Mouse (Mus musculus) neural tube, embryonic 12.5 days (tissue): Measurements from ENCODE around the gene Gopc. TPM values are rescaled to one million over a fixed set of nuclear protein-coding genes. Genes with fewer than 3 reads are reported as not detected.

ENCODE experiments used
- ATAC-seq: fragments of 200-750 bp; cut with Nextera tagmentation; 2 replicates; pipeline ENCODE4 v1.8.0; 2017; ENCODE audit warnings: low read depth, mild to moderate bottlenecking, moderate TSS enrichment, moderate library complexity; ENCODE audit not compliant: low FRiP score
- H3K27ac ChIP-seq: fragments of 300-500 bp; sonication (generic); 2 replicates; pipeline ENCODE4 v1.5.1; 2016
- H3K27me3 ChIP-seq: fragments of 300-500 bp; sonication (generic); replicated peaks from 2 replicates; pipeline ENCODE4 v1.6.1; 2016; ENCODE audit warnings: mild to moderate bottlenecking
- H3K36me3 ChIP-seq: fragments of 300-500 bp; sonication (generic); 2 replicates; pipeline ENCODE4 v1.6.1; 2016; ENCODE audit warnings: mild to moderate bottlenecking
- H3K4me1 ChIP-seq: fragments of 300-500 bp; sonication (generic); 2 replicates; pipeline ENCODE4 v1.6.1; 2016
- H3K4me2 ChIP-seq: fragments of 300-500 bp; sonication (generic); replicated peaks from 2 replicates; pipeline ENCODE4 v1.6.1; 2016; ENCODE audit warnings: mild to moderate bottlenecking
- H3K4me3 ChIP-seq: fragments of 300-500 bp; sonication (generic); 2 replicates; pipeline ENCODE4 v1.5.1; 2016
- H3K9ac ChIP-seq: fragments of 300-500 bp; sonication (generic); 2 replicates; pipeline ENCODE4 v1.6.1; 2016; ENCODE audit warnings: mild to moderate bottlenecking
- H3K9me3 ChIP-seq: fragments of 300-500 bp; sonication (generic); 2 replicates; pipeline ENCODE4 v1.6.1; 2016; ENCODE audit warnings: mild to moderate bottlenecking
- WGBS: fragments of 180-500 bp; shearing (Covaris S2); methylation state at CpG from one replicate; pipeline ENCODE4 v1.1.7; 2016; 5-methylcytosine and 5-hydroxymethylcytosine counted together
- polyA plus RNA-seq: library from polyadenylated mRNA; unstranded; fragments of >200 nt; fragmentation: Nextera tagmentation; extraction: Ambion mirVana; gene quantifications from 2 replicates; pipeline ENCODE4 v1.2.1, GENCODE M21; 2016

The Gopc gene
- polyA plus RNA-seq, result 31.7 and 35.6 TPM in 2 replicates

GRCm38 (mm10) chr10:52381845-52382591 lies at the start of gene Gopc:
Gene Gopc (minus strand): TSS chr10:52382124.
- Histone ChIP-seq H3K9me3 (no peaks in the 10 kb centered on the region), H3K27me3 (no peaks in the 10 kb centered on the region), H3K27ac (peak within 1 kb of the TSS; percentile 91), H3K4me3 (peak within 1 kb of the TSS; percentile 90), H3K4me2 (peak within 1 kb of the TSS; percentile 71), H3K36me3 (no peaks in the 10 kb centered on the region), H3K9ac (peak within 1 kb of the TSS; percentile 89), H3K4me1 (peaks cover 10% of the 10 kb centered on the region)
- ATAC-seq, result peak; percentile 97
- WGBS, result 1% methylated on average over 70 of the region's 71 CpGs

GRCm38 (mm10) chr10:52430953-52431352 lies 49.0 kb upstream of the Gopc start:
- peaks cover 40% of the 10 kb centered on the region for H3K36me3 ChIP-seq
- no peak overlapping the region for H3K27ac ChIP-seq
- H3K4me1 ChIP-seq, result peaks cover 6% of the 10 kb centered on the region
- no peak for ATAC-seq
- WGBS, result 89% methylated on average over 1 of the region's 1 CpGs
- H3K4me2 ChIP-seq, result no peak overlapping the region
- no peak overlapping the region for H3K4me3 ChIP-seq
- H3K9ac ChIP-seq, result no peak overlapping the region
- H3K27me3 ChIP-seq, result no peaks in the 10 kb centered on the region
- H3K9me3 ChIP-seq, result no peaks in the 10 kb centered on the region

GRCm38 (mm10) chr10:52427634-52428415 lies 45.9 kb upstream of the Gopc start:
- WGBS, result 36% methylated on average over 2 of the region's 2 CpGs
- Histone ChIP-seq H3K27me3 (no peaks in the 10 kb centered on the region), H3K4me1 (peaks cover 6% of the 10 kb centered on the region), H3K27ac (no peak overlapping the region), H3K4me2 (no peak overlapping the region), H3K36me3 (peaks cover 23% of the 10 kb centered on the region), H3K9ac (no peak overlapping the region), H3K9me3 (no peaks in the 10 kb centered on the region), H3K4me3 (no peak overlapping the region)
- ATAC-seq, result peak; percentile 58; the same call in 1 of the 2 replicates

DNA sequence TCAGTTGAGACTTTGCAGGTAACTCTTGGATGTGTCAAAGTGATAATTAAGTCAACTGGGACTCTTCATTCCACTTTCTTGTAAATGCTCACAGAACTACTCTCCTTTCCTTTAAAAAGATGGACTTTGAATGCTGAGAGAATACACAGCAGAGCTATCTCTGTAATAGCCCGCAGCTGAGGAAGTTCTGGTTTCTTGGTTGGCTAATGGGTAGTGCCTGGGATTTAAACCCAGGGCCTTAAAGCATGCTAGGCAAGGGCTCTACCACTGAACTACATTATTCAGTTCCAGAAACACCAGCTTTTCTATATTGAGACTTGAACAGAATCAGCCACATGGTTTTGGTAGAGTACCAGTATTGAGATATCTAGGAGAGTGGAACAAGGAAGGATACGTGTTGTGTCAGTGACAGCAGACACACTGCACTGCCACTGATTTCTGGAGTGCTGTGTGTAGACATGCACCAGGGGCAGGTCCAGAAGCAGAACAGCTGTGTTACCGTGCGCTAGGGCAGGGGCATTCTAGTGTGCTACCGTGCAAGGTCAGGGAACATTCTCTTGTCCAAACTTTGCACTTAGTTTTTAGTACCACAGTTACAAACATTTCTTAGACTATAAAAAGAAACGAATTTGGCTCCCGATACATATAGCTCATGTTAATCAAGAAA lies 44.5 kb upstream of the Gopc start:
- ATAC-seq, result no peak

DNA sequence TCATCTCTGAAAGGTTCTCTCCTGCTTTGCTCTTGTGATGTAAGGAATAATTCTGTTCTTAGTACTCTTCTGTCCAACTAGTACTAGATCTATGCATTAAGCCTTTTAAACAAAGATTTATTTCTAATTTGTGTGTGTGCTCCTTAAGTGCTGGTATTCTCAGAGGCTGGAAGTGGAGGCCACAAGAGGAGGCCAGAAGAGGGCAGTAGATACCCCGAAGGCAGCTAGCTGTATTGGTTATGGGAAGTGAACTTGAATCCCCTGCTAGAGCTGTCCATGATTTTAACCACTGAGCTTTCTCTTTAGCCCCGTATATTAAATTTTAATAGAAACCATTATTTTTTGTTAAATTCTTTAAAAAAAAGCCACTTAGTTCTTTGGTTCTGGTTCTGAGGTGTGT lies 41.2 kb upstream of the Gopc start:
- H3K9ac ChIP-seq, result no peak overlapping the region
- H3K9me3 ChIP-seq, result no peaks in the 10 kb centered on the region
- H3K36me3 ChIP-seq, result no peaks in the 10 kb centered on the region
- peaks cover 17% of the 10 kb centered on the region for H3K4me1 ChIP-seq
- no peak for ATAC-seq
- no peak overlapping the region for H3K27ac ChIP-seq
- H3K4me3 ChIP-seq, result no peak overlapping the region
- WGBS, result 84% methylated on average over 2 of the region's 2 CpGs
- H3K4me2 ChIP-seq, result no peak overlapping the region
- H3K27me3 ChIP-seq, result no peaks in the 10 kb centered on the region

More for the DNA sequence above, 44.5 kb upstream of the Gopc start:
- Histone ChIP-seq H3K4me2 (no peak overlapping the region), H3K27ac (no peak overlapping the region), H3K36me3 (peaks cover 13% of the 10 kb centered on the region), H3K4me3 (no peak overlapping the region), H3K9ac (no peak overlapping the region), H3K27me3 (no peaks in the 10 kb centered on the region), H3K9me3 (no peaks in the 10 kb centered on the region), H3K4me1 (peaks cover 6% of the 10 kb centered on the region)
- WGBS, result 91% methylated on average over 7 of the region's 7 CpGs

GRCm38 (mm10) chr10:52421716-52422115 lies 39.8 kb upstream of the Gopc start:
- H3K36me3 ChIP-seq, result no peaks in the 10 kb centered on the region
- H3K27ac ChIP-seq, result no peak overlapping the region
- H3K4me3 ChIP-seq, result no peak overlapping the region
- H3K4me1 ChIP-seq, result peaks cover 11% of the 10 kb centered on the region
- H3K27me3 ChIP-seq, result no peaks in the 10 kb centered on the region
- no peak overlapping the region for H3K4me2 ChIP-seq
- no peak for ATAC-seq
- 91% methylated on average over 6 of the region's 6 CpGs for WGBS
- no peaks in the 10 kb centered on the region for H3K9me3 ChIP-seq
- no peak overlapping the region for H3K9ac ChIP-seq

DNA sequence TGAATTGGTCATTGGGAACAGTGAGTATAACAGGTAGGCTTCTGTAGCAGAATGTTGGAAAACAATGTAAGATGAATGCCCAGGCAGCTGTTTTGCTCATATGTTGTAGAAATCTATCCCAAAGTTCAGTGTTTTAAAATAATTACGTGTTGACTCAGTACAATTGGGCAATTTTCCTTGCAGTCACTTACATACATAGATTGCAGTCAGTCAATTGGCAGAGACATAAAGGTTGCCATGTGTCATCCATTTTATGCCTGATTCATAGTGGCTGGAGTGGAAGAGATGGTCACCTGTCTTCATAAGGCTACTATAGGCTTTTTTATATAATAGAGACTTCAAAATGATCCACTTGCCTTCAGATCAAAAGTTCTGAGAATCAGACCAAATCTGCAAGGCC lies 38.6 kb upstream of the Gopc start:
- Histone ChIP-seq H3K4me2 (no peak overlapping the region), H3K9ac (no peak overlapping the region), H3K9me3 (no peaks in the 10 kb centered on the region), H3K27me3 (no peaks in the 10 kb centered on the region), H3K4me3 (no peak overlapping the region), H3K27ac (no peak overlapping the region), H3K4me1 (peaks cover 11% of the 10 kb centered on the region), H3K36me3 (no peaks in the 10 kb centered on the region)
- WGBS, result 97% methylated on average over 1 of the region's 1 CpGs
- ATAC-seq, result no peak

DNA sequence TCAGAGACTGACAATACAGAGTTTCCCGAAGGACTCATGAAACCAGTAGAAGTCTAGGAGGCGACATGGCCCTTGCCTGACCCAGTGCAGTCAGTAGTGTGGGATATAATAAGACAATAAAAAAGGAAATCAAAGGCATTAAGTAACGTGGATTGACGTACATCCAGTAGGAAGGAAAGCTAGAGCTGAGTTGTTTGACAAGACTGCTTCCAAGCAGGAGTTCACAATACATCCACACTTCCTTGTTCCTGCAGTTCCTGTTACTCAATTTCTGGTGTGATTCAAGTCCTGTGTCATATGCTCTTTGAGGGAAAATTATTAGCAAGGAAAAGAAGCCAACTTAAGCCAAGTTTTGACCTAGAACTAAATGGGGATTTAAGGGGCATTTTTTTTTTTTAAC lies 37.5 kb upstream of the Gopc start:
- Histone ChIP-seq H3K9ac (peak overlapping the region; percentile 87; the same call in 1 of the 2 replicates), H3K9me3 (no peaks in the 10 kb centered on the region), H3K4me3 (no peak overlapping the region), H3K4me2 (peak overlapping the region; percentile 60), H3K27me3 (no peaks in the 10 kb centered on the region), H3K27ac (no peak overlapping the region), H3K4me1 (peaks cover 11% of the 10 kb centered on the region), H3K36me3 (no peaks in the 10 kb centered on the region)
- 50% methylated on average over 4 of the region's 4 CpGs for WGBS
- ATAC-seq, result no peak

DNA sequence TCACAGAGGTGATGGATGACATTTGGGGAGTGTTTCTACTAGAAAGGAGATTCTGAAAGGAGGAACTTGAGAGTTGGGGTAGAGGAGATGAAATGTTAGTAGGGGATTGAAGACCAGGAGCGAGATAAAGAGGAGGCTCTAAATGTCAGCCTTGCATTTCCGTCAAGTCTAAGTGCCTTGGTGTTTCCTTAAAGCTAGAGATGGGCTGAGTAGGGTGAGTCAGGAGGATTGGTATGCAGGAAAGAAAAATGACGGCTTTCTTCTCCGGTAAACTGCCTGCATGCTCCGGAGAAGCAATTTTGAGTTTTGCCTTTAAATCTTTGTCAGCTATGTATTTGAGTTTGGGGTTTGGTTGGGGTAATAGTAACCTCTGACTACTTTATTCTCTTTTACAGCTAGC lies 37.0 kb upstream of the Gopc start:
- Histone ChIP-seq H3K27me3 (no peaks in the 10 kb centered on the region), H3K4me1 (peaks cover 11% of the 10 kb centered on the region), H3K27ac (no peak overlapping the region), H3K4me2 (peak overlapping the region; percentile 60), H3K4me3 (peak overlapping the region; percentile 84), H3K36me3 (no peaks in the 10 kb centered on the region), H3K9ac (peak overlapping the region; percentile 87), H3K9me3 (no peaks in the 10 kb centered on the region)
- 46% methylated on average over 5 of the region's 5 CpGs for whole genome bisulfite sequencing
- no peak for ATAC-seq

GRCm38 (mm10) chr10:52417998-52418860 lies 36.3 kb upstream of the Gopc start:
- Histone ChIP-seq H3K9ac (peak overlapping the region; percentile 87), H3K4me1 (peaks cover 11% of the 10 kb centered on the region), H3K4me3 (peak overlapping the region; percentile 84), H3K27ac (peak overlapping the region; percentile 72), H3K9me3 (no peaks in the 10 kb centered on the region), H3K4me2 (peak overlapping the region; percentile 60), H3K36me3 (no peaks in the 10 kb centered on the region), H3K27me3 (no peaks in the 10 kb centered on the region)
- peak; percentile 69 for ATAC-seq
- 2% methylated on average over 39 of the region's 39 CpGs for WGBS

GRCm38 (mm10) chr10:52417299-52417997 lies 35.5 kb upstream of the Gopc start, which contains the start of gene Nus1:
Gene Nus1 (plus strand): TSS chr10:52417547.
- Histone ChIP-seq H3K36me3 (no peaks in the 10 kb centered on the region), H3K9ac (peak within 1 kb of the TSS; percentile 87), H3K4me3 (peak within 1 kb of the TSS; percentile 84), H3K27ac (peak within 1 kb of the TSS; percentile 72), H3K4me1 (peaks cover 11% of the 10 kb centered on the region), H3K4me2 (peak within 1 kb of the TSS; percentile 60), H3K9me3 (no peaks in the 10 kb centered on the region), H3K27me3 (no peaks in the 10 kb centered on the region)
- peak; percentile 98 for ATAC-seq
- under 1% methylated on average over 79 of the region's 79 CpGs for WGBS
